Mouse (Mus musculus): ENCODE results near the gene Kcnab2. TPM values are rescaled to one million over a fixed set of nuclear protein-coding genes. Genes with fewer than 3 reads are reported as not detected.

Kcnab2 gene
- total RNA-seq, 4 experiments from 2014 or later = 396 to 420 (median 413) TPM

Other genes starting within 250 kb of the Kcnab2 start
- gene Gpr153, start 203.6 kb downstream of the Kcnab2 start, total RNA-seq (2022) = 10 to 100 TPM; 27.5 to 40.2 (median 31.6) TPM
- gene Hes3, start 186.2 kb downstream of the Kcnab2 start, total RNA-seq (2022) = under 1 TPM; 0.21 to 0.44 (median 0.30) TPM
- 10 to 100 TPM; 44.7 to 51.1 (median 47.3) TPM for gene Icmt, start 180.6 kb downstream of the Kcnab2 start, total RNA-seq (2022)
- gene Rnf207, start 158.9 kb downstream of the Kcnab2 start, total RNA-seq (2022) = 10 to 100 TPM; 15.5 to 24.1 (median 19.5) TPM
- 100 to 1,000 TPM; 153 to 206 (median 187) TPM for gene Rpl22, start 152.1 kb downstream of the Kcnab2 start, total RNA-seq (2022)
- gene Chd5, start 139.2 kb downstream of the Kcnab2 start, total RNA-seq (2022) = 100 to 1,000 TPM; 152 to 165 (median 162) TPM
- gene Nphp4, start 1.2 kb downstream of the Kcnab2 start, total RNA-seq (2022) = 10 to 100 TPM; 19.9 to 25.5 (median 22.3) TPM